Mouse (Mus musculus): ENCODE results near the gene Tbc1d9.

DNA sequence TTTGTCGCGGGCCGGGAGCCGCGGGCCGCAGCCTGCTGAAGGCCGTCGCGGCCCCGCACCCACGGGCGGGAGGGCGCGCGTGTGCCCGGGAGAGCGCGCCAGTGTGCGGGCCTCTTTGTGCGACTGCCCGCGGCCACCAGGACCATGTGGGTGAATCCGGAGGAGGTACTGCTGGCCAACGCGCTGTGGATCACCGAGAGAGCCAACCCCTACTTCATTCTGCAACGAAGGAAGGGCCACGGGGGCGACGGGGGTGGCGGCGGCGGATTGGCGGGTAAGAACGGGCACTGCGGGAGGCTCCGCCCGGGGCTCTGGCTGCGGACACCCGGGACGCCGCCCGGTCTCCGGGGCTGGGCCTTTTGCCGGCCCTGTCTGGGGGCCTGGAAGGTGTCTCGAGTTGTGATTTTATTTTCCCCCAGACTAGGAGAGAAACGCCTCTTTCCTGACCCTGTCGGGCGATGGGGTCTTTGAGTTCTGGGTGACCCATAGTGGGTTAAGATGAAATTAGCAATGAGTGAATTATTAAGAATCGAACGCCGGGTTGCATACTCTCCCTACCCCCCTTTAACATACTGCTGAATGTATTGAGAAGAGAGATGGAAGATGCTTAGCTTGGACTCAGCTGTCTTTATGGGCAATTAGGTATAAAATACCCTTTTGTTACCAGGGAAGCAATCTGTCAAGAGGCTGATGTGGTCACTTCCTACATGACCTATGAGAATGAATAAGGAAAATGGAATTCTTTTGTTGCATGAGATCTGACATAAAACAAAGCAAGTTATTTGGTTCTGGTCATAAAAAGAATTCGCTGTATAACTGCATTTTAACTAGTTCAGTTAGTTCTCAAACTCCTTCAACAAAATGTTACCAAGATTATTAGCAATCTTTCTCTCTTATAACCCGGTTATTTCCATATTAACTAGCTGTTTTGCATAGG lies 1.0 kb downstream of the Tbc1d9 start, which contains the start of gene Gm10645:
- TF ChIP-seq POLR2A (IDR thresholded peaks at IDR 0.05; ENCODE audit: borderline replicate concordance, extremely low read depth, low read depth, low read length): no peak
- no peak for TF ChIP-seq CTCF (IDR thresholded peaks at IDR 0.05; ENCODE audit: insufficient read depth, low read length)
